Mouse (Mus musculus): ENCODE data around the gene Arl14ep.
"Not testable (repeated sequence)": the region's sequence is repeated elsewhere in the genome, so short reads cannot be mapped to it uniquely, and the experiment has no call there.

Gene Arl14ep

DNA sequence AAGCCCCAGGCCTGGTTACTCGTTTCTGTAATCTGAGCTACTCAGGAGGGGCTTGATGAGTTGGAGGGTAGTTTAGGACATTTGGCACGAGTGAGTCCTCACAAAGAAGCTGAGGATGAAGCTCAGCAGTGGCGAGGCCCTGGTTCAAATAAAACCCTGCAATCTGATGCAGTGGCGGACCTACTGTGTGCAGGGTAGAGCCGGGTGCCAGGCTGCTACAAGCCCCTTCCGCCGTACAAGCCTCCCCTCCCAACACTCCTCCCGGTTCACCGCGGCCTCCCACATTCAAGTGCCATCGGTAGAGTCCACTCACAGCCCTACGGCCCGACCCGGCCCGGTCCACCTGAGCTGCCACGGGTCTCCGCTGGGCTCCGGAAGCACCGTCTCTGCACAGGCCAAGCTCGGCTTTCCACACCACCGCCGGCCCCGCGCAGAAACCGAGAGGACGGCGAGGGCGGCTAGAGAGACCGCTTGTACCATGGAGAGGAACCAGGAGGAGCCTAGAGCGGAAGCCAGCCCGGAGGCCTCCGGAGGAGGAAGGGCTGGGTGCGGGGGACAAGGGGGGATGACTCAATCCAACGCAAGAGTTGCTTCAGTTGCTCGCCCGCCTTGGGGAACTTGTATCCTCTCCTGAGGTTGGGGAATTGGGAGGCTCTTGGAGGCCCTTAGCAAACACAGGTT, at the start of gene Arl14ep:
Gene Arl14ep (minus strand): TSS at position 466 of the 681 bp plus-strand sequence.
- peak; percentile 84 for DNase-seq

DNA sequence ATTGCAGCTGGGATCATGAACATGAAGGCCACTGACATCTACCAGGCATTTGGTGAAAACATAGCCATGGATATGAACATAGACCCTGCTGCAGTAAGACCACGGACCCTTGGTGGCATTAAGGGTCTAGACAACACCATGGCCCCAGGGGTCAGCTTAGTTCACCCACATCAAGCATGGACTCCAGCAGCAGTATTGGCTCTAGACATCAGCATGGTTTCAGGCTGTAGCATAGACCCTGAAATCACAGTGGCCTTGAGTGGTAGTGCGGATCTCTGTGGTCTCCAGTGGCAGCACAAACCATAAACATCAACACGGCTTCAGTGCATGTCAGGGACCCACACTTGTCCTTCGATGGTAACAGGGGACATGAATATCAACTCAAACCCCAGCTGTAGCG, 48.5 kb upstream of the Arl14ep start:
- no peak for DNase-seq

DNA sequence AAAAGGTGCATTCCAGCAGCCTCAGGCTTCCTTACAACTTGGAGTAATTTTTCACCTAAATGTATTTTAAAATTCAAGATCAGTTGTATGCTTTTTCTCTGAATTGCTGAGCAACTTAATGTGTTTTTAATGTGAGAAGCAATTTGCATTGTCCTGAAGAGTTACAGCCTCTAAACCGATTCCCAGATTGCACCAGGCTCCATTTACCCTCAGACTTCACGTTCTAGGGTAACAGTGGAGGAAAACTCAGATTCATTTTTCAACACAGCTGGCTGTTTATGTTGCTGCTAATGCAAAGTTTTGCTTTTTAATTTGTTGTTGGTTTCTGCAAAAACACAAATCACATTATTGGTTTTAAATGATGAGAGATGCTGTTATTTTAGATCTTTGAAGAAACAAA, 45.1 kb upstream of the Arl14ep start:
- DNase-seq, result no peak

DNA sequence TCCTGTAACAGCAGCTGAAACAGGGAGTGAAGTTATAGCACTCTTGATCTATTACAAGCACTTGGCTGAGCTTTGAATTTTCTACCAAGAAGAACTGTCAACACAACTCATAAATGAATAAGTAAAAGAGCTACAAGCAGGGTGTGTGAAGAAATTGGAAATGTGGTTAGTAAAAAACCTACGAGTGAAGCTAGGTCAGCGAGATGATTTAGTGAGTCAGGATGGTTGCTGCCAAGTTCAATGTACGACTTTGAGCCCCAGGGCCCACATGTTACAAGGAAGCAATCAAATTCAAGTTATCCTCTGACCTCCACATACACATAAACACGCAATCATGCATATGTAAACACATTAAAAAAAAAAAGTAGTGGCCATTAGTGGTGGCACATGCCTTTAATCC, 38.9 kb upstream of the Arl14ep start:
- no peak for DNase-seq

DNA sequence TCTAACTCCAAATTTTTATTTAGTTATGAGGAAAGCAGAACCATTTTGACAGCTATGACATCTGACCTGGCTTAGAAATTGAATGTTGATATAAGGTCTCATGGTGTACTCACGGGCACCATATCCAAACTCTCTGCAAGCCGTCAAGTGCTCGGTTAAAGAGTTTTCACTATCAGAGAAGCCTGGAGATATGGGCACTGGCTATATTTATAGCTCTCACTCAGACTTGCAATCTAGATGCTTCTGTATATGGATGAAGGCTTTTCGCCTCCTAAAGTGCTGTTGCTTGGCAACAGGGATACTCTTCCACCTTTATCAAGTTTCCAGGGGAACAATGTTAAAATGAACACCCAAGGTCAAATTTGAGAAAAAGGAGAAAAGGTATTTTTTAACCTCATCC, 38.1 kb upstream of the Arl14ep start:
- no peak for DNase-seq

DNA sequence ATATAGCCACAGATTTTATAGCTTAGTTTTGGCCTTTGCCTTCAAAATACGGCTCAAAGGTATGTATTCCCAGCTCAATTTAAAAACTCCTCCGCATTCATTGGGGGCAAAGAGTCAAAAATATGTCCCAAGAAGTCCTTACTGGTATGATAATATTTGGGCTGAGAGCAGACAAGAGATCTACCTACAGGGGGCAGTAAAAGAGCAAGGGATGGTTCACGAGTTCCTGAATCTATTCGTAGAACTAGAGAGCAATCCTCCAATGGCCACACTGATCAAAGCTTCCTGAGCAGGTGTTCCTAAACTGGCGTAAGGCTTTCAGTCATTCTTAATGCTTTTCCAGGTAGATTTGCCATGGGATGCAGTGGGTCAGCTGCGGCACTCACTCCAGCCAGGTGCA, 35.9 kb upstream of the Arl14ep start:
- no peak for DNase-seq

DNA sequence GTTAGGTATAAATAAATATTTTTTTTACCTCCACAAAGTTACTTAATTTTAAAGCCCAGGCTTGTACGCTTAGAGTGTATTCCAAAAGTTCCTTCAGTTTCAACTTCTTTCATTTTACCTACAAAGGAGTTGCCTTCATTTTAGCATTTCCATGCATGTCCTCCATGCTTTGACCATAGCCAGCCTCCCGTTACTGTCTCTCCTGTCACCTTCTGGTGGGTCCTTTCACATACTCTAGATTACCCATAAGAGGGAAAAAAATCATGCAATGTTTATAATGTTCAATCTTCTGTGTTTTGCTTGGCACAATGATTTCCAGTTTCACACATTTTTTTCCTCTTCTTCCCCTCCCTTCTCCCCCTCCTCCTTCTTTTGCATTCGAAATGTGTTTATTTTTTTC, 32.2 kb upstream of the Arl14ep start:
- no peak for DNase-seq

DNA sequence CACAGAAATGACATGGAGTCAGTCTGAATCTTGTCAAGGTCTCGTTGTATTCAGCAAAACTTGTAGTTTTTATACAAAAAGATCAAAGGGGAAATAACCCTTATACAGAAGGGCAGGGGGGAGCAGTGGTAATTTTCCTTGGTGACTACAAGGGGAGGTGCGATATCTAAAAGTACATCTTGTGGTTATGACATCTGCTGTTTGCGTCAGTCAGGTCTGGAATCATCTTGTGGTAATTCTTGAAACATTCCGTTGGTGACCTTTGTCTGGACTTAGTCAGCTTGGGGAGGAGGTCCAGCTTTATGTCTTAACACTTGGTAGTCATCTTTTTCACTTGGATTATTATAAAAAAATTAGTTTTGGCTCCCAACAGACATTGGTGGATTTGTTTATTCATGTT, 31.7 kb upstream of the Arl14ep start:
- not testable (repeated sequence) for DNase-seq

DNA sequence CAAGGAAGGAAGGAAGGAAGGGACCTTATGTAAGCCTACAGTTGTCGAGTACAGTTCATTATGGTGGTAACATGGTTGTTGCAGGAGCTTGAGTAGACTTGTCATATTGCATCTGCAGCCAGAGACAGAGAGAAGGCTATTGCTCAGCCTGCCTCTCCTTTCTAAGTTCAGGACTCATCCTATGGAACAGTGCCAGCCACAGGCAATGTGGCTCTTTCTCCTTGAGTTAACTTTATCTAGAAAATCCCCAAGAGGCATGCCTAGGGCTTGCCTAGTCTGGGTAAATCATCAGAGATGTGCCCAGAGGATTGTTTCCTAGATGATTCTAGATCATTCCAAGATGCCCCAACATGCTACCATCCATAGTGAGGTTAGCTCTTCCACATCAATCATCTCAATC, 17.0 kb upstream of the Arl14ep start:
- DNase-seq, result no peak

DNA sequence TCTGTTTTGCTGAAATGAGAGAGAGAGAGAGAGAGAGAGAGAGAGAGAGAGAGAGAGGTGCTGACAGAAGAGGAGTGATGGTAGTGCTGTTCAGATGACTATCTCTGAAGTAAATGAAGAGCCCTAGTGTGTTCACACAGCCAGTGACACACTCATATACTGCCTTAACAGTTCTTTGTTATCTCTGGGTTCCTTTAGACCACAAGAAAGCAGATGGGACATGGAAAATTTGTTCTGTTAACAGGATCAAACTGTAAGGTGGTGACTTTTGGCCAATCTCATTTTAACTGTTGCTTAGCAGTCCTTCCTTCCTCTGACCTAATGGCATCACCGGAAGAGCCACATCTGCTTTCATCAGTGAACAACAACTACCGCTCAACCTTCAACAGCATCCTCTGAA, 10.7 kb upstream of the Arl14ep start:
- DNase-seq, result no peak

DNA sequence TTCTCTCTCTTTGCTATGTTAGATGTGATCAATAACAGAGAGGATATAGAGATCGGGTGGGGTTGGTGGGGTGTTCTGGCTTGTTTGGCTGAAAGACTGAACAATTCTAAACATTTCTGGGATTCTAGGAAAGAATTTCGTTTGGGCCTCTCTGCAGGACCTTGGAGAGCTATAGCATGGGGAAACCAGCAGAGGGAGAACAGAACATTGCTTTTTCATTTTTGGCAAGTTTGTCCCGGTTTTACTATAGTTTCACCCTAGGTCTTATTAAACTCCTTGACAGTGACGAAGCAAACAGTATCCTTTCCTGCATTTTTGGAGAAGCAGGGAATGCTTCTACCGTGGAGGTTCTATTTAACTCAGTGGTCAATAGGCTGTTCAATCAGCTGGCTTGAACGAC, 8.3 kb upstream of the Arl14ep start:
- DNase-seq, result no peak

DNA sequence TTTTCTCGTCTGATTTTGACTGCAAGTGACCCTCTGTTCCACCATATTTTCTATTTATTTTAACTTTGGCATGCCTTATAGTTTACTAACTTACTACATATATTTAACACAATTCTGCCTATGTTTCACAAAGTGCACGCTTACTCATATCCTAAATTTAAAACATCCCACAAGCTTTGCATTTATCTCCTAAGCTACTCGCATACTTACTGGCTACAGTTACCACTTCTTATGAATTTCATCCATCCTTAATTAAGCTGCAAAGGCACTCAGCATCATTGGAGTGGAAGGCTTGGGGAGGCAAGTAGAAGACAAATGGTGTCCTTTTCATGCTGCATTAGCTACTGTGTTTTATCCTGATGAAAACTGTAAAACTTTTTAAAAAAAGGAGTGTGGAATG, 2.2 kb upstream of the Arl14ep start:
- no peak for DNase-seq

DNA sequence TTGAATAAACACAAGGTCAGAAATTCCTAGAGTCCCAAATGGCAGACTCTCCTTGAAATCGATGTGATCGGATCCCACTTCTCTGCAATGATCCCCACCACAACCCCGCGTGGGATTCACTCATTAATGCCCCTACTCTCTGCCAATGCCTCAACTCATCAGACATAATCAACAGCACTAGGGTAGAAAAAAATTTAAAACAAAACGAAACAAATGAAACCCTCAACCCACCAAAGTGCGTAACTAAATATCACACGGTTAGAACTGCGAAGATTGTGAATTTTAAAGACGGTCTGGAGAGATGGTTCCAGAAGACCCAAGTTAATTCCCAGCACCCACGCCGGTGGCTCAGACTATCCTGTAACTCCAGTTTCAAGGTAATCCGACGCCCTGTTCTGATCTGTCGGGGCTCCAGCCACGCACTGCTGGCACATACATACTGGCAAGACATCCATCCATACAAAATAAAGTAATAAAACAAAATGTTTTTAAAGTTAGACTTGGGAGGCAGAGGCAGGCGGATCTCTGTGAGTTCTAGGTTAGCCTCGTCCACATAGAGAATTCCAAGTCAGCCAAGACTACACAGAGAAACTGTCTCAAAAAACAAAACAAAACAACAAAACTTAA, 779 bp downstream of the Arl14ep start:
- DNase-seq, result peak; percentile 12

DNA sequence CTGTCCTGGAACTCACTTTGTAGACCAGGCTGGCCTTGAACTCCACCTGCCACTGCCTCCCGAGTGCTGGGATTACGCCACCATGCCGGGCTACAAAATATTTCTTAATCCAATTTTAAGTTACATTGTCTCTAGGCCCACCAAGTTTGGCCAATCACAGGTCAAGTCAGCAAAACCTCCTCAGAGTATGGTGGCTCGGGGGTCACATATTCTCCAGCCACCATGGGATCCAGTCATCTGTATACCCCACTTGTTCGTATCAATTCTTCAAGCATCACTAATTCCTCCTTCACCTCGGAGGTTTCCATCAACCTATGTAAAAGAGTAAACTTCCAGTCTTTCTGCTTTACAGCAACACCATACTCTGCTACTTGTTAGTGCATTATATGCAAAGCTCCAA, 1.4 kb downstream of the Arl14ep start:
- no peak for DNase-seq

DNA sequence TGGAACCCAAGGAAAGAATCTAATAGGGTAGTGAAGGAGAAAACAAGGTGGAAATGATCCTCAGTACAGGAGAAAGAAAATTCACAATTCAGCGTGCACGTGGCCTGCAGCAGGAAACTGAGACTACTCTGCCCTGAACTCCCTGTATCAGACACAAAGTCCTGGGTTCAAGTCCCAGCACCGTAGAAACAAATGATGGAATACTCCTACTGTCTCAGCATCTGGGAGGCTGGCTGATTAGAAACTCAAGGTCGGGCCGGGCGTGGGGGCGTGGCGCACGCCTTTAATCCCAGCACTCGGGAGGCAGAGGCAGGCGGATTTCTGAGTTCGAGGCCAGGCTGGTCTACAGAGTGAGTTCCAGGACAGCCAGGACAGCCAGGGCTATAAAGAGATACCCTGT, 3.3 kb downstream of the Arl14ep start:
- DNase-seq, result no peak

DNA sequence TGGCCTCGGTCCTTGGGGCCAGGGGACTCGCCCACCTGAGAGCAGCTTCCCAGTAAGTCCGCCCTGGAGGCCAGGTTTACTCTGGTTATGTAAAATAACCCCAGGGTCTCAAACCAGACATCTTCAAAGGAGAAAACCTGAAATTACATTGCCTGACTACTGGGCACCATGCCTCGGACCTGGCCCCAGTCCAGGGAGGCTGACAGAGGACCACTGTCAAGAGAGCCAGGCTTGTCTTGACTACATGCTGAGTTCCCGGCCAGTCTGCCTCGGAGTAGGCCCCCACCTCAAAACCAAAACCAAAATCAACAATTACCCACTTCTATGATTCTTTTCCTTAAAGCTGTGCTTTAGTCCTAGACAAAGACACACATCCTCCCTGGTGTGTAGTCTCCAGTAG, 5.9 kb downstream of the Arl14ep start:
- no peak for DNase-seq

DNA sequence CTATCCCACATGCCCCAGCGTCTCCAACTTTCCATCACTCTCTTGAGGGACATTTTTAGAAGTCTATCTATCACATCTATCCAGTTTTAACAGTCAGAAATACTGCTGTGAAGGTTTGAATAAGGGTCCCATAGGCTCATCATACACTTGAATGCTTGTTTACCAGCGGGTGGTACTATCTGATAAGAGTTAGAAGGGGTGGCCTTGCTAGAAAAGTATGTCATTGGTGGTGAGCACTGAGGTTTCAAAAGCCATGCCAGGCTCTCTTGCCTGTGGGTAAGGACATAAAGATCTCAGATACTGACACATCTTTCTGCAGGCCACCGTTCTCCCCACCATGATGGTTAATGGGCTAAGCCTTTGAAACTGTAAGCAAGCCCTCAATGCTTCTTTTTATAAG, 10.7 kb downstream of the Arl14ep start:
- DNase-seq, result no peak

DNA sequence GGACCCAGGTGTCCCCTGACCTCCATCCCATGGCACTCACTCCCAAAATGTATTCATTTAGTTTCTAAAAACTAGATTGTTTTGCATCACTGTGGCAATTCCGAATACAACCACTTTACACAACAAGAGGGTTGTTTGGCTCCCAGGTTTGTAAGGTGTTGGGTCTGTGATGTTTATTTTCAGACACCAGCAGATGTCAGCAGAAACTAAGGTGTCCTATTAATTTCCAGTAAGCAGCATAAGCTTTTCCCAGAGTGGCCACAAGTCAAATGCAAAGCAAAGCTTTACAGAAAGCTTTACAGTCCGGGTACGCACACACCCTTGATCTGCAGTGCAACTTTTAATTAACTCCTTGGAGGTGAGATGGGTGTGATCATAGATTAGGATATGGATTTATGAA, 12.6 kb downstream of the Arl14ep start:
- no peak for DNase-seq

DNA sequence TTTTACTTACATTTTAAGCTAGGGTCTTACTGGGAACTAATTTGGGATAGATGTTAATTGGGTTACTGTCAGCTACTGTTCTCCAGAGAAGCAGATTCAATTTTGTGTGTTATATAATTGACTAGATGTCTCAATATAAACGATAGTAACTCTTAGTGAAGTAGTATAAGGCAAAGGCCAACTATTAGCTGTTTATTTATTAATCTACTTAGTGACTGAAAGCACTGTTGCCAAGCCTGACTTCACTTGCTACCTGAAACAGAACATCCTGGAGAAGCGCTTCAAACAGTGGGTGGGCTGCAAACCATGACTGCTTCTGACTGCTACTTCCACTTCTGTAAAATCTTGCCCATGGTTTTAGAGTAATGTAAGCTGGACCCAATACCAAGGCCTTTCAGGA, 13.2 kb downstream of the Arl14ep start:
- DNase-seq, result no peak

DNA sequence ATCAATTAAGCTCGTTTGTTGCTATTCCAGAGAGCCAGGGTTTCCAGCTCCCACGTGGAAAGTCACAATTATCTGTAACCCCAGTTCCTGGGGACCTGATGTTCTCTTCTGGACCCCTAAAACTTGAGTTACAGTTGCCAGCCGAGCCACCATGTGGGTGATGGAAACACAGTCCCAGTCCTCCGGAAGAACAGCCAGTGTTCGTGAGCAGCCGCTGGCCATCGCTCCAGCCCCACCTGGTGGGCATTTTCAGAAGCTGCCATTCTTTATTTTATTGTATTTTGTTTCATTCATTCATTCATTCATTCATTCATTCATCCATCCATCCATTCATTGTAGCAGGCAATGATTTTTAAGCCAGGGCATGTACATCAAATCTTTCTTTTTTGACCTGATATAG, 14.0 kb downstream of the Arl14ep start:
- no peak for DNase-seq

DNA sequence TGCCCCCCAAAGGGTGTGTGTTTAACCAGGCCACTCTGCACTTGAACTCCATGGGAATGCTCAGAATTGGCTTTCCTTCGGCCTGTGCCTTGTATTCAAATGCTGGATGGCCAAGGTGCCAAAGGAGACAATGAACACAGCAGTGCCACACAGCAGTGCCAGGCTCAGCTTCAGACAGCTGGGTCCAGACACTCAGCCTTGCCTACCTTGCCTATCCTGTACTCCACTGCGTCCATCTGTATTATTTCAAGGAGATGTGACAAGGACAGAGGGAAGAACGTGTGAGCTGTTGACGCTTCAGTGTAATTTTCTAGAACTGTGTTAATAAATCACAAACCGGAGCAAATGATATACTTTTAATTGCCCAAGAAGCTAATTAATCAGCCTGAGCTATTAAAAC, 14.8 kb downstream of the Arl14ep start:
- DNase-seq, result no peak

DNA sequence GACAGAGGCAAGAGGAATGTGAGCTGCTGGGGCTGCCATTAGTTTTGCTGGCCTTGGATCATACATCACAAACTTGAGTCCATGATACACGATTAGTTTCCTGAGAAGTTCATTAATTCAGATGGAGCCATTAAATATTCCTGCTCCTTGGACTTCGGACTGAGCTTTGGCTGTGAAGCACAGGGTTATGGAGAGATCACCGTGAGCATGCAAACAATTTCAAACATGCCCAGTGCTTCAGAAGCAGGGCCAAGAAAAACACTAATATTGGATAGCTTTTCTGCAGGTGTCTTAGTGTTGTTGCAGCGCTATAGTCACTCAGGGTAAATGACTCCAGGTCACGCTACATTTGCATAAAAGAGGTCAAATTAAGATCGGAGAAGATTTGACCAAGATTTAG, 15.3 kb downstream of the Arl14ep start:
- DNase-seq, result no peak

DNA sequence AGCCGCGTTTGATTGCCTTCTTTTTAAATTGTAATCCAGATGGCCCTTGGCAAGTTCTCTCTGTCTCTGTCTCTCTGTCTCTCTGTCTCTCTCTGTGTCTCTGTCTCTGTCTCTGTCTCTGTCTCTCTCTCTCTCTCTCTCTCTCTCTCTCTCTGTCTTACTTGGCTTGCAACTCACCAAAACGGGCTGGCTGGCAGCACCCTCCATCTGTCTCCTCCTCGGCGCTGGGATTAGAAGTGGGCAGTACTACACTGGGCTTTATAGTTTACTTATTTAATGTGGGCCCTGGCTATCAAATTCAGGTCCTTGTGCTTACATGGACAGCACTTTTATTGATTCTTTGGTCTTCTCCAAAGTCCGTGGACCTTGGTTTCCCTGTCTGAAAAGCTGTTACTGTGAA, 18.1 kb downstream of the Arl14ep start:
- DNase-seq, result no peak

DNA sequence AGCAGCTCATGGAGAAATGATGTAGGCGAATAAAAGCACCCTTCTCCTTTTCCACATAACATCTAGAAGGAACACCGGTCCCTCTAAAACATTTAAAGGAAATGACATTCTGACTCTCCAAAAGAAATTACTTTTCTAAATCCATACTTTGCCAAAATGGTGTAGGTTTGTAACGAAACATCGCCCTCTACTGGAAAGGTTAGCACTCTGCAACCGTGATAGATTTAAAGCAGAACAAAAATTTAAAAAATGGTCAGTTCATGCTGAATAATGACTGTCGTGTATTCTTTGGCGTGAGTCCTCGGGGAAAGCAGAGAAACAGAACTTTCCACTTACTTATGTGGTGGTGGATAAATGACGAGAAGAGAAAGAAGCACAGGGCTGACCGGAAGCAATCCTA, 18.6 kb downstream of the Arl14ep start:
- no peak for DNase-seq

DNA sequence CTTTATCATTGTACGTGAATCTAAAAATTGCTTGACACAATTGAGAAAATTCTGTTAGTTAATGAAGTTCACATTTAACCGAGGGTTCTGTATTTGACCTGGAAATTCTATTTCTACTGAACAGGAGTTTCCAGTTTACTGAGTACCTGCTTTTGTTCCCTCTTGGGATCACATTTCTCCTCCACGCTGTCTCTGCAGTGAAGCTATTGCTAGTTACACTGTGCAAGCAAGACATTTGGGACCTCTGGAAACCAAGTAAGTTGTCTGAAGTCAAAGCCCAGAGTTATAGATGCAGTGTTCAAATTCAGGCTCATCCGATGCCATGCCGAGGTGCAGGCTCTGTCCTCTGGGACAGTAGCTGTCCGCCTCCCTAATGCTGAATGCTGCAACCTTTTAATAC, 19.2 kb downstream of the Arl14ep start:
- no peak for DNase-seq

Data from thymus, postnatal 14 days (tissue).